Mouse (Mus musculus) intestine, postnatal 0 days (tissue): ENCODE results near the gene Scube3. TPM values are rescaled to one million over a fixed set of nuclear protein-coding genes. Genes with fewer than 3 reads are reported as not detected.

Experiments
- ATAC-seq: fragments of 200-750 bp; cut with Nextera tagmentation; 2 replicates; pipeline ENCODE4 v1.8.0; 2017; ENCODE audit warnings: mild to moderate bottlenecking, moderate TSS enrichment, moderate library complexity
- H3K27ac ChIP-seq: fragments of 300-500 bp; sonication (generic); 2 replicates; pipeline ENCODE4 v1.5.1; 2014; ENCODE audit warnings: mild to moderate bottlenecking, low read depth, low read length, moderate library complexity
- H3K27me3 ChIP-seq: fragments of 300-500 bp; sonication (generic); replicated peaks from 2 replicates; pipeline ENCODE4 v1.6.1; 2014; ENCODE audit warnings: low read length, mixed read lengths; ENCODE audit not compliant: control insufficient read depth, insufficient read depth
- H3K36me3 ChIP-seq: fragments of 300-500 bp; sonication (generic); 2 replicates; pipeline ENCODE4 v1.6.1; 2014; ENCODE audit warnings: mild to moderate bottlenecking, moderate library complexity; ENCODE audit not compliant: control insufficient read depth, insufficient read depth
- H3K4me1 ChIP-seq: fragments of 300-500 bp; sonication (generic); replicated peaks from 2 replicates; pipeline ENCODE4 v1.6.1; 2014; ENCODE audit warnings: antibody characterized with exemption, low read length, mixed read lengths; ENCODE audit not compliant: control insufficient read depth, insufficient read depth
- H3K4me2 ChIP-seq: fragments of 300-500 bp; sonication (generic); replicated peaks from 2 replicates; pipeline ENCODE4 v1.6.1; 2014; ENCODE audit warnings: low read depth, mild to moderate bottlenecking, moderate library complexity
- H3K4me3 ChIP-seq: fragments of 300-500 bp; sonication (generic); 2 replicates; pipeline ENCODE4 v1.5.1; 2014; ENCODE audit warnings: low read depth, low read length
- H3K9ac ChIP-seq: fragments of 300-500 bp; sonication (generic); 2 replicates; pipeline ENCODE4 v1.6.1; 2014; ENCODE audit warnings: mild to moderate bottlenecking, low read depth, low read length
- H3K9me3 ChIP-seq: fragments of 300-500 bp; sonication (generic); 2 replicates; pipeline ENCODE4 v1.6.1; 2016; ENCODE audit warnings: mixed run types; ENCODE audit not compliant: control insufficient read depth
- CTCF ChIP-seq: sonication (generic); IDR thresholded peaks from 2 replicates; pipeline ENCODE4 v1.5.1; 2016; ENCODE audit warnings: low read depth, mild to moderate bottlenecking, control low read depth, antibody characterized with exemption, moderate library complexity
- WGBS: fragments of 180-500 bp; shearing (Covaris S2); extraction: QIAGEN DNeasy Blood & Tissue Kit; methylation state at CpG from one replicate; pipeline ENCODE4 v1.1.7; 2014; 5-methylcytosine and 5-hydroxymethylcytosine counted together
- polyA plus RNA-seq: library from polyadenylated mRNA; unstranded; fragments of >200 nt; fragmentation: Nextera tagmentation; extraction: Ambion mirVana; gene quantifications from 2 replicates; pipeline ENCODE4 v1.2.1, GENCODE M21; 2015

Scube3 gene
- polyA plus RNA-seq, 1 experiment from 2014 or later, result 0.57 TPM

- Histone ChIP-seq H3K4me3 (no peak overlapping the region), H3K4me1 (no peaks in the 10 kb centered on the region), H3K9me3 (no peaks in the 10 kb centered on the region), H3K9ac (no peak overlapping the region), H3K4me2 (no peak overlapping the region), H3K27me3 (no peaks in the 10 kb centered on the region), H3K36me3 (no peaks in the 10 kb centered on the region), H3K27ac (no peak overlapping the region)
- no peak for ATAC-seq
- WGBS, result 87% methylated on average over 9 of the region's 9 CpGs
- TF ChIP-seq CTCF, result no peak
These were observed 25.6 kb upstream of the Scube3 start for GRCm38 (mm10) chr17:28116335-28116734.

- no peak for ATAC-seq
- no peak overlapping the region for H3K4me2 ChIP-seq
- WGBS, result 49% methylated on average over 19 of the region's 19 CpGs
- no peak for TF ChIP-seq CTCF
- H3K4me3 ChIP-seq, result no peak overlapping the region
- H3K9me3 ChIP-seq, result no peaks in the 10 kb centered on the region
- no peaks in the 10 kb centered on the region for H3K27me3 ChIP-seq
- no peaks in the 10 kb centered on the region for H3K4me1 ChIP-seq
- H3K9ac ChIP-seq, result no peak overlapping the region
- no peak overlapping the region for H3K27ac ChIP-seq
- H3K36me3 ChIP-seq, result no peaks in the 10 kb centered on the region
These were observed 24.3 kb upstream of the Scube3 start for GRCm38 (mm10) chr17:28117451-28118209.

- no peaks in the 10 kb centered on the region for H3K4me1 ChIP-seq
- no peak overlapping the region for H3K9ac ChIP-seq
- TF ChIP-seq CTCF, result no peak
- no peak overlapping the region for H3K4me3 ChIP-seq
- H3K36me3 ChIP-seq, result no peaks in the 10 kb centered on the region
- 82% methylated on average over 5 of the region's 5 CpGs for WGBS
- H3K9me3 ChIP-seq, result no peaks in the 10 kb centered on the region
- no peak overlapping the region for H3K27ac ChIP-seq
- H3K4me2 ChIP-seq, result no peak overlapping the region
- H3K27me3 ChIP-seq, result 0 out of 2 replicates have a peak, but pooled peaks cover 4% of the 10 kb centered on the region
- no peak for ATAC-seq
These were observed 21.5 kb upstream of the Scube3 start for GRCm38 (mm10) chr17:28120460-28120859.

- H3K9ac ChIP-seq, result no peak overlapping the region
- no peak overlapping the region for H3K27ac ChIP-seq
- H3K4me1 ChIP-seq, result no peaks in the 10 kb centered on the region
- 72% methylated on average over 13 of the region's 13 CpGs for WGBS
- H3K27me3 ChIP-seq, result 0 out of 2 replicates have a peak, but pooled peaks cover 4% of the 10 kb centered on the region
- no peak for TF ChIP-seq CTCF
- H3K4me3 ChIP-seq, result no peak overlapping the region
- no peaks in the 10 kb centered on the region for H3K9me3 ChIP-seq
- no peak overlapping the region for H3K4me2 ChIP-seq
- ATAC-seq, result no peak
- no peaks in the 10 kb centered on the region for H3K36me3 ChIP-seq
These were observed 19.0 kb upstream of the Scube3 start for GRCm38 (mm10) chr17:28122949-28123348.

- no peaks in the 10 kb centered on the region for H3K9me3 ChIP-seq
- H3K4me1 ChIP-seq, result no peaks in the 10 kb centered on the region
- no peak overlapping the region for H3K9ac ChIP-seq
- H3K36me3 ChIP-seq, result no peaks in the 10 kb centered on the region
- TF ChIP-seq CTCF, result no peak
- no peak for ATAC-seq
- H3K4me2 ChIP-seq, result no peak overlapping the region
- WGBS, result 58% methylated on average over 7 of the region's 7 CpGs
- no peak overlapping the region for H3K27ac ChIP-seq
- H3K27me3 ChIP-seq, result 0 out of 2 replicates have a peak, but pooled peaks cover 4% of the 10 kb centered on the region
- H3K4me3 ChIP-seq, result no peak overlapping the region
These were observed 18.3 kb upstream of the Scube3 start for GRCm38 (mm10) chr17:28123627-28124026.

GRCm38 (mm10) chr17:28124368-28124767 lies 17.6 kb upstream of the Scube3 start:
- Histone ChIP-seq H3K9ac (no peak overlapping the region), H3K4me2 (no peak overlapping the region), H3K36me3 (no peaks in the 10 kb centered on the region), H3K9me3 (no peaks in the 10 kb centered on the region), H3K4me3 (no peak overlapping the region), H3K4me1 (no peaks in the 10 kb centered on the region), H3K27ac (no peak overlapping the region), H3K27me3 (0 out of 2 replicates have a peak, but pooled peaks cover 4% of the 10 kb centered on the region)
- TF ChIP-seq CTCF, result no peak
- no peak for ATAC-seq
- WGBS, result 59% methylated on average over 8 of the region's 8 CpGs
